Mouse (Mus musculus): ENCODE results near the gene Rrp7a.

The Rrp7a gene

GRCm38 (mm10) chr15:83122566-83123145, at the start of gene Rrp7a:
TSS of gene Rrp7a (minus strand) at chr15:83122801.
- peak; percentile 81 for ATAC-seq (ENCODE audit: insufficient number of reproducible peaks, low FRiP score, low TSS enrichment)

- peak; percentile 88 for ATAC-seq (ENCODE audit: insufficient number of reproducible peaks, low FRiP score, low TSS enrichment)
Measured at GRCm38 (mm10) chr15:83171712-83172481, 49.3 kb upstream of the Rrp7a start.

GRCm38 (mm10) chr15:83170956-83171659, 48.5 kb upstream of the Rrp7a start:
- no peak for ATAC-seq (ENCODE audit: insufficient number of reproducible peaks, low FRiP score, low TSS enrichment)

DNA sequence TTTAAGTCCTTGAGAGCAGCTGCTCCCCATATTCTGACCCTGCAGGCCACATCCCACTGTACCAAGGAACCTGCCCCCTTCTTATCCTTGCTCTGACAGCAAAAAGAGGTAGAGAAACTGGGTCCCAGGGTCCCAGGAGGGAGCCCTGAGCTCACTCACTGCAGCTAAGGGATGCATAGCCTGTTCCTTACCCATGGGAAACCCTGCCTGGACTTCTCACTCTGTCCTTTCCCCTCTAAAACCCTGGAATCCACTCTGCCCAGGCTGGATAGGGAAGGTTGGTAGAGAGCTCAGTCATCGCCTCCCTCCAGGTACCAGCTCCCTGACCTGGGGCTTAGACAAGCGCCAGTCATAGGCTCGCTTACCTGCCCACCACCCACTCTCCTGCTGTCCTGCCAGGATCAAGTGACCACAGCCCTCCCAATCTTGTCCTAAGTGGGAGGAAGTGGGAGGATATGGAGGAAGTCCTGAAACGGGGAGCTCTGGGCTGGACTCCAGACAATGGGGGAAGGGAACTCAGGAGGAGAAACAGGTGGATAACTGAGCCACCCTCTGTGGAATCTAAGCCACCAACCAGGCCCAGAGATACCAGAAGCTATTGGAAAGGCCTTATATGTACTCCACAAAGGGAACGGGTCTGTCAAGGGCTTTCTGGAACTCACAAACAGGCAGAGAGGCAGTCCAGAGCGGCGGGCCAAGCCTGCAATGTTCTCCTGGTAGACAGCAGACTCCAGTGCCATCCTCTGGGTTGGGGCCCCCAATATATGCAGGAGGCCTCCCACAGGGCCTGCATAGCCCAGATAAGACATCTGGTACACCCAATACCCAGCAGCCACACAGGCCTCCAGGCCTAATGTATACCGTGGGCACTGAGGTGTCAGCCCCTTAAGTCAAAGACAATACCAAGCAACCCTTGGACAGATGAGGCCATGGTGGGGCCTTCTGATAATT, 47.4 kb upstream of the Rrp7a start:
- no peak for ATAC-seq (ENCODE audit: insufficient number of reproducible peaks, low FRiP score, low TSS enrichment)

- peak; percentile 47; the same call in 1 of the 2 replicates for ATAC-seq (ENCODE audit: insufficient number of reproducible peaks, low FRiP score, low TSS enrichment)
Measured at GRCm38 (mm10) chr15:83168875-83169771, 46.5 kb upstream of the Rrp7a start.

DNA sequence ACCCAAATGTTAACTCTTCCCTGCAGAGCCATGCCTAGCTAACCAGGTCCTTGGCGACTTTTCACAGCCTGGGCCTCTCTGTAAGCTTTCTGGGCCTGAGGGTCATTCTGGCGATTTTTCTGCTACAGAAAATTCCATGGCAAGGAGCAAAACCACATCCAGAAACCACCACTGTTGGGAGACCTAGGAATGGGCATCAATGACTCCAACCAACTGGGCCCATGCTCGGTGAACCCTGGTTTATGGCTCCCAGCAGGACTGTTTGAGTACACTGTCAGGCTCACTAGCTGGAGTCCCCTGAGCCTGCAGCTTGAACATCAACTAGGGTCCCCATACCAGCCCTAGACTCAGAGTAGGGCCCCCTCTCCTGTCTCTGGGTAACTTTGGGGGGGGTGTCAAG, 45.7 kb upstream of the Rrp7a start:
- no peak for ATAC-seq (ENCODE audit: insufficient number of reproducible peaks, low FRiP score, low TSS enrichment)

DNA sequence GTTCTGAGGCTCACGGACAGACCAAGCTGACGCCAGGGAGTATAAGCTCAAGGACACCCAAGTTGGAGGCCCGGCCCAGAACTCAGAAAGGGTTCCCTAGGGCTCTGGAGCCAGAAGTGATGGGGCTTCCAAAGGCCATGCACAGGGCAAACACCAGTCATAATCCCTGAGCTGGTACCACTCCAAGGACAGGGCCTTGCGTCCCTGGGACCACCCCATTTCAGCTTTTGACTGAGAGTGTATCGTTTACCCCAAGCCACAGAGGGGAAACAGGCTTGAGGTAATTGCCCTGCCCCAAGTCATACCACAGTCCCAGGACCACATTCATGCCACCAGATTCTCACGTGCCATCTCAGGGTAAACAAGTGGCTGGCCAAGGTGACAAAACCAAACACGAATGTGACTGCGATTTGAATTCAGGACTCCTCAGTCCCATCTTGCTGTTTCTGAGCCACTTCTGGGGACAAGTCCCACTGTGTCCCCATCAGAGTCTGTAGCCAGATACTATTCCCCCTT, 45.0 kb upstream of the Rrp7a start:
- no peak for ATAC-seq (ENCODE audit: insufficient number of reproducible peaks, low FRiP score, low TSS enrichment)

DNA sequence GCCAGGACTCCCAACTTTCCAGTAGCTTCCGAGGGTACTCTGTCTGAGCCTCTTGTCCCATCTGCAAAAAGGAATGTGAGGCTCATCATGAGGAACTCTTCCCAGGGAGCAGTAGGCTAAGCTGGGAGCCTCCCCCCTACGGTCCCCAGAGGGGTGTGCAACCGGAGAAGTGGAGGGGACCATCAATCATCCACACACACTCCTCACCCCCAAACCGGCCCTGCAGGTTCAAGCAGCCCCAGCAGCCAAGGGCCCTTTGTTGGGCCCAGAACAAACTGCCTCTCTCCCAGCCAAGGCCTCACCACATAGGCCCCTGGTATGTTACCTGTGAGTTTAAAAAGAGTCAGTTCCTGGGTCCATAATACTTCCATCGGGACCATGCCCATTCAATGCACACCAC, 44.5 kb upstream of the Rrp7a start:
- ATAC-seq (ENCODE audit: insufficient number of reproducible peaks, low FRiP score, low TSS enrichment), result no peak

- ATAC-seq (ENCODE audit: insufficient number of reproducible peaks, low FRiP score, low TSS enrichment), result no peak
Measured at GRCm38 (mm10) chr15:83166642-83167041, 44.0 kb upstream of the Rrp7a start.

DNA sequence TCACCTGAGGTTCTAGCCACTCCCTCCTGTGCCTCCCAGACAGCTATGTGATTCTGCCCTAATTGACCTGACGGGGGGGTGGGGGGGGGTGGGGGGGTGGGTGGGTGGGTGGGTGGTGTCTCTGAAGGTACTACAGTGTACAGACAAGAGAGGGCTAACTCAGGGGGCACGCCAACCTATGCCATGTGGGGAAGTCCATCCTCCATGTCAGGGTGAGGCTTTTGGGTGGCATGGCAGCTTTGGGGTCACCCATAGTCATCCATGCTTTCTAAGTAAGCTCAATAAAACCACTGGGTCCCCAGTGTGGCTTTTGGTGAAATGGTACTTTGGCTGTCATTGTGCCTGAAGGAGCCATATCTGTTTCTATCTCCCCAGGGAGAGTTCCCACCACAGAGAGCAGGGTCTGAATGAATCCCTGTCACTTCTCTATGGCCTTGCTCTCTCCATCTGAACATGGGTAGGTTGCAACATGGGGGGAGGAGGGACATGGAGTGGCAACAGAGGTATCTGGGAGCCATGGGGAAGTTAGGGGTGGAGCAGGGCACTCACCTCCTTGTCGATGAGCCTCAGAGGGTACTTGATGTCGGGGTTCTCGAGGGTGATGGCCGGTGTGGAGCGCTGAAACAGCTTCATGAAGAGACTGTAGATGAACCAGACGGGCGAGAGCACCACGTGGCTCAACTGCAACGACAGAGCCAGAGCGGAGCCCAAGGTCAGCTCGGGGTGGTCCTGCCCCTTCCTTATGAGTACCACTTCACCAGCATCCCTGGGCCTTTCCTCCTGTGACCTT, 43.1 kb upstream of the Rrp7a start:
- ATAC-seq (ENCODE audit: insufficient number of reproducible peaks, low FRiP score, low TSS enrichment), result no peak

DNA sequence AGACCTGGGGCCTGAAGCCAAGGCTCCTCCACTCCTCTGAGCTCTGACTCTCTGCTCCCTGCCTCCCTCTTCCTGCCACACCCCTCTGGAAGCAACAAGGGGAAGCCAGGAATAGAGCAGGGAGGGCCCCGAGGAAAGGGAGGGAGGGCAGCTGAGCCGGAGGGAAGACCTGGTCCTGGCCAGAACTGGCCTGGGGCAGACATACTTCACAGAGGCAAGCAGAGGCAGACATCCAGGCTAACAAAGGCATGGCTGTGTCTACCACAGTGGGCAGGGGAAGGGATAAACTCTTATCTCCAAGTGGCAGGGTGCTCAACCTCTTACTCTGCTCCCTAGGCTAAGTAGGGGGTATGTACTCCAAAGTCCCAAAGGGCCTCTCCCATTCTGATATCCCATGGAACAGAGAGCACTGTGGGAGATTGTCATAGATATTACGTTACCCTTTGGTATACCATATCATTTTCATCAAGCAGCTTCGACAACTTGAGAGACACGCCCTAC, 42.4 kb upstream of the Rrp7a start:
- no peak for ATAC-seq (ENCODE audit: insufficient number of reproducible peaks, low FRiP score, low TSS enrichment)

GRCm38 (mm10) chr15:83162818-83163485, 40.4 kb upstream of the Rrp7a start:
- ATAC-seq (ENCODE audit: insufficient number of reproducible peaks, low FRiP score, low TSS enrichment), result no peak

- no peak for ATAC-seq (ENCODE audit: insufficient number of reproducible peaks, low FRiP score, low TSS enrichment)
Measured at GRCm38 (mm10) chr15:83162001-83162400, 39.4 kb upstream of the Rrp7a start.

- no peak for ATAC-seq (ENCODE audit: insufficient number of reproducible peaks, low FRiP score, low TSS enrichment)
Measured at GRCm38 (mm10) chr15:83161062-83161748, 38.6 kb upstream of the Rrp7a start.

DNA sequence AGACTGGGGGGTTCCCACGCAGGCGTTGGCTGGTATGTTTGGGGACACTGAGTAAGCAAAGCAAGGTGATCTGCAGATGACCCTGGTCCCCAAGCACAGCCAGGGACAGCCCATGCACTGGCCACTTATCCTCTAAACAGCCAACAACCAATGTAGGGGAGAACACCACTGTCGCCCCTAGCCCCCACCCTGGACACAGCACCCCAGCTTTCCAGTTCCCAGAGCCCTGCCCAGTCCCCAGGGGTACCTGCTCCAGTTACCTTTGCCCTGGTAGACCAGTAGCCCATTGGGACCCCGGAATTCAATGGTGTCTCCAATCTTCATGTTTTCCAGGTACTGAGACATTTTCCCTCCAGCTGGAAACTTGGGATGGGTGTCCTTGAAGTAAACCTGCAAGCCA, 38.0 kb upstream of the Rrp7a start:
- no peak for ATAC-seq (ENCODE audit: insufficient number of reproducible peaks, low FRiP score, low TSS enrichment)

DNA sequence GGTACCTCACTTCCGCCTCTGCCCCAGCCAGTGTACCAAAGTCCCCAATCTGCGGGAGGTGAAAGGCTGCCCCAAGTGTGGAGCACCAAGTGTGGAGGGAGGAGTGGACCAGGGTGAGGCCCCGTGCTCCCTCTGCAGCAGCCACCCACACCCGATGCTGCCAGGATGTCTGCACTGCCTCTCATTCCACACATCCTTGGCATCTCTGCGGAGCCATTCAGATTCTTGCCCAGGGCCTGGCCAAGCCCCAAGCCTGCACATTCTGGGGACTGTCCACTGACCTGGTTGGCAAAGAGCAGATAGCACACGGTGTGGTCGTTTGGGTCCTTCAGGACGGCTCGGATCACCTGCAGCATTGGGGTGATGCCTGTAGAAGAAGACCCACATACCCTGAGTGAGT, 37.2 kb upstream of the Rrp7a start:
- no peak for ATAC-seq (ENCODE audit: insufficient number of reproducible peaks, low FRiP score, low TSS enrichment)

GRCm38 (mm10) chr15:83158587-83159160, 36.1 kb upstream of the Rrp7a start:
- ATAC-seq (ENCODE audit: insufficient number of reproducible peaks, low FRiP score, low TSS enrichment), result no peak

Measured in cerebellum, adult (tissue).